Mouse (Mus musculus): ENCODE results near the gene Rngtt. TPM values are rescaled to one million over a fixed set of nuclear protein-coding genes. Genes with fewer than 3 reads are reported as not detected.
A peak's percentile ranks its signal among the peaks of the same experiment; 100 is the strongest.

Gene Rngtt
- polyA plus RNA-seq (2015; fragmentation: Nextera tagmentation; extraction: Ambion mirVana): 22.9 and 27.8 TPM in 2 replicates

GRCm38 (mm10) chr4:33309764-33310757, at the start of gene Rngtt:
Gene Rngtt, plus strand, starts transcription at chr4:33310311.
- peak within 1 kb of the TSS; percentile 86 for H3K4me3 ChIP-seq (ENCODE audit: low read depth, low read length)
- H3K36me3 ChIP-seq (ENCODE audit: control insufficient read depth, insufficient read depth, low read length): no peaks in the 10 kb centered on the region
- peaks cover 15% of the 10 kb centered on the region for H3K4me1 ChIP-seq (ENCODE audit: control insufficient read depth, insufficient read depth, low read length)
- no peaks in the 10 kb centered on the region for H3K27me3 ChIP-seq (ENCODE audit: control insufficient read depth, insufficient read depth, low read depth, low read length)
- H3K9ac ChIP-seq (ENCODE audit: low read depth, low read length): peak within 1 kb of the TSS; percentile 77
- peak within 1 kb of the TSS; percentile 71 for H3K27ac ChIP-seq (ENCODE audit: low read length)
- ATAC-seq: peak; percentile 95
- WGBS: 4% methylated on average over 58 of the region's 60 CpGs
- peak within 1 kb of the TSS; percentile 91 for H3K4me2 ChIP-seq (ENCODE audit: low read length)
- H3K9me3 ChIP-seq (replicated peaks; ENCODE audit: control insufficient read depth, low read length, poor library complexity, severe bottlenecking): no peaks in the 10 kb centered on the region

GRCm38 (mm10) chr4:33260311-33260710, 49.8 kb upstream of the Rngtt start:
- Histone ChIP-seq H3K4me2 (ENCODE audit: low read length) (no peak overlapping the region), H3K27ac (ENCODE audit: low read length) (no peak overlapping the region), H3K9me3 (replicated peaks; ENCODE audit: control insufficient read depth, low read length, poor library complexity, severe bottlenecking) (no peaks in the 10 kb centered on the region), H3K9ac (ENCODE audit: low read depth, low read length) (no peak overlapping the region), H3K4me3 (ENCODE audit: low read depth, low read length) (no peak overlapping the region), H3K36me3 (ENCODE audit: control insufficient read depth, insufficient read depth, low read length) (no peaks in the 10 kb centered on the region), H3K27me3 (ENCODE audit: control insufficient read depth, insufficient read depth, low read depth, low read length) (no peaks in the 10 kb centered on the region), H3K4me1 (ENCODE audit: control insufficient read depth, insufficient read depth, low read length) (no peaks in the 10 kb centered on the region)
- no peak for ATAC-seq

DNA sequence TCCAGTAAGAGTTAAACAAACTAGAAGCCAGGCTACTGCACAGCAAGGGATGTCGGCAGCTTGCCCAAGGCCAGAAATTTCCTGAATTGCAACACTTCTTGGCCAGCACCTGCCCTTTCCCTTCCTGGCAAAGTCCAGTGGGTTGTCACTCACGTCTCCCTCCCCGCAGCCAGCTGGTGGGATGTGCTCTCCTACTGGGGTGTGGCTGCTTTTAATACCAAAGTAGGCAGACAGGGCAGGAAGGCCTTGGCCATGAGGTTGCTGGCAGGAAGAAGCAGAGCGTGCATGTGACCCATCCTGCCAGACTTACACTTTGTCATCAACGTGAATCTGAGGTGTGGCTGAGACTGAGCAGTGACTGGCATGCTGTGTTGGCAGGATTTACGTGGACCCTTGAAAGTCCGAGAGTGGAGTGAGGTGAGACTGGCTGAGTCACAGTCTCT, 48.8 kb upstream of the Rngtt start:
- no peaks in the 10 kb centered on the region for H3K27me3 ChIP-seq (ENCODE audit: control insufficient read depth, insufficient read depth, low read depth, low read length)
- WGBS: 69% methylated on average over 7 of the region's 7 CpGs
- no peak overlapping the region for H3K27ac ChIP-seq (ENCODE audit: low read length)

GRCm38 (mm10) chr4:33262897-33263296, 47.2 kb upstream of the Rngtt start:
- Histone ChIP-seq H3K27ac (ENCODE audit: low read length) (no peak overlapping the region), H3K4me3 (ENCODE audit: low read depth, low read length) (no peak overlapping the region), H3K9me3 (replicated peaks; ENCODE audit: control insufficient read depth, low read length, poor library complexity, severe bottlenecking) (no peaks in the 10 kb centered on the region), H3K27me3 (ENCODE audit: control insufficient read depth, insufficient read depth, low read depth, low read length) (no peaks in the 10 kb centered on the region), H3K36me3 (ENCODE audit: control insufficient read depth, insufficient read depth, low read length) (no peaks in the 10 kb centered on the region), H3K4me1 (ENCODE audit: control insufficient read depth, insufficient read depth, low read length) (no peaks in the 10 kb centered on the region), H3K4me2 (ENCODE audit: low read length) (no peak overlapping the region), H3K9ac (ENCODE audit: low read depth, low read length) (no peak overlapping the region)
- no peak for ATAC-seq
- WGBS: 74% methylated on average over 1 of the region's 1 CpGs

More for the DNA sequence above, 48.8 kb upstream of the Rngtt start:
- Histone ChIP-seq H3K4me2 (ENCODE audit: low read length) (no peak overlapping the region), H3K4me3 (ENCODE audit: low read depth, low read length) (no peak overlapping the region), H3K36me3 (ENCODE audit: control insufficient read depth, insufficient read depth, low read length) (no peaks in the 10 kb centered on the region), H3K4me1 (ENCODE audit: control insufficient read depth, insufficient read depth, low read length) (no peaks in the 10 kb centered on the region), H3K9ac (ENCODE audit: low read depth, low read length) (no peak overlapping the region), H3K9me3 (replicated peaks; ENCODE audit: control insufficient read depth, low read length, poor library complexity, severe bottlenecking) (no peaks in the 10 kb centered on the region)
- ATAC-seq: no peak; the same call in 1 of the 2 replicates

DNA sequence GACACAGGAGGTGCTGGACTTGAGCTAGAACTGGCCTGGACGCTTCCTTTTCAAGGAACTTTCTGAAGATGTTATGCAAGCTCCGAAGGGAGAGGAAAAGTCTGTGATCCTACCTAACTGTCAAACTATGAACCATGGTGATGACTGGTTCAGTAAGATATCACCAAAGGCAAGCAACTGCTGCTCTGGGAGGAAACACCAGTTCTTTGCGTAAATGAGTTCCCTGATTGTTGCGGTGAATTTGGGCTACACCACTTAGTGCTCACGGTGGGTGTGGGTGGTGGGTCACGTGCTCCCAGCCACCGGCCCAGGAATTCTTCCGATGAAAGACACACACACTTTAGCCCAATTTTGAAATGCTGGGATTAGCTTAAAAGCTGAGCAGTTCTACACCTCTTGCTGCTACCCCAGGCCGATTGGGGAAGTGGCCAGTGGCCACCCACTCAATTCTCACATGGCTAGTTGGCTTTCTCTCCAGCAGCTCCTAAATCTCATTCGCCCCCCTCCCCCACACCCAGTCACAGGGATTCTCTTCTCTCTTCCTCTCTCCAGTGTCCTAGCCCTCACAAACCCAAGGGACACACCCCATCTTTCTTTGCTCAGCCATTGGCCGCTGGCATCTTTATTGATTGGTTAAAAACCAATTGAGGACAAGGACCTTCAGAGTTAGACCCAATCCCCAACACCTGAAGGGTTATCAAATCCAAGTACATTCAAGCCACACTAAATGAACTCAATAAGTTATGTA, 45.0 kb upstream of the Rngtt start:
- no peak overlapping the region for H3K9ac ChIP-seq (ENCODE audit: low read depth, low read length)
- no peaks in the 10 kb centered on the region for H3K9me3 ChIP-seq (replicated peaks; ENCODE audit: control insufficient read depth, low read length, poor library complexity, severe bottlenecking)
- no peak overlapping the region for H3K4me3 ChIP-seq (ENCODE audit: low read depth, low read length)
- 88% methylated on average over 11 of the region's 11 CpGs for WGBS
- H3K27me3 ChIP-seq (ENCODE audit: control insufficient read depth, insufficient read depth, low read depth, low read length): no peaks in the 10 kb centered on the region
- ATAC-seq: no peak
- no peaks in the 10 kb centered on the region for H3K4me1 ChIP-seq (ENCODE audit: control insufficient read depth, insufficient read depth, low read length)
- no peaks in the 10 kb centered on the region for H3K36me3 ChIP-seq (ENCODE audit: control insufficient read depth, insufficient read depth, low read length)
- H3K27ac ChIP-seq (ENCODE audit: low read length): no peak overlapping the region
- no peak overlapping the region for H3K4me2 ChIP-seq (ENCODE audit: low read length)

DNA sequence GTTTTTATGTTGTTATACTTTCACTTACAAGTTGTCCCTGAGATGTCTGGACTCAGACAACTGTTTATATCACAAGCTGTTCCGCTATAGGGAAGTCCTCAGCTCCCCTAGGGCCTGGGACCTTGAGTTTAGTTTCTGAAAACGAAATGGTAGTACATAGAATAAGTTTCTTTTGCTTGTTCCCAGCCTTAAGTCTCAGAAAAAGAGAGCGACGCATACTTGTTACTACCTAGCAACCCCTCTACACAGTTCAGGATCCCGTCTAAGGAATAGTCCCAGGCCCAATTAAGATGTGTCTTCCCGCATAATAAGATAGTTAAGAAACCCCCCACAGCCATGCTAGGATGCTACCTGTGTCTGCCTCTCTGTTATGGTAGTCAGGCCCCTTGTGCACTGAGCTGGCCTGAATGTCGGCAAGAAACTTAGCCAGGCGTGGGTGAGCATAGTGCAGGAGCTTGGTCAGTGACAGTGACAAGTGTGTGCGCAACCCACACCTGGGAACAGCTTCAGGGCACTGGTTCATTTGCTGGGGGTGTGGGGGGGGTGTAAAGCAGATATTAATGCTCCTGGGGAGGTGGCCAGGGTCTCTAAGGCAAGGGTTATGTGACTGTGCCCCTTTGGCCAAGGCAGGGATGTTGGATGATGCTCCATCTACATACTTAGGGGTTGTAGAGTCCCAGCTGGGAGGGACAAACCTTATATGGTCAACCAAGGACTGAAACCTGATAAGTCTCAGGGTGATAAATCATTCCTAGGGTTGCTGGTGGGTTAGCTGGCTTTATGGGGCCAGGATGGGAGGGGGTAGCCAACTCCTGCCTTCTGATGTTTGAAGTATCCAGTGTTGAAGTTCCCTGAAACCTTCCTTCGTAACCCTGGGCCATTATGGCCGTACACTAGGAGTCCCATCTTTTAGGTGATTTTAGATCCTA, 39.5 kb upstream of the Rngtt start:
- 82% methylated on average over 11 of the region's 11 CpGs for WGBS
- H3K4me2 ChIP-seq (ENCODE audit: low read length): no peak overlapping the region

GRCm38 (mm10) chr4:33273437-33273836, 36.7 kb upstream of the Rngtt start:
- Histone ChIP-seq H3K9ac (ENCODE audit: low read depth, low read length) (no peak overlapping the region), H3K9me3 (replicated peaks; ENCODE audit: control insufficient read depth, low read length, poor library complexity, severe bottlenecking) (no peaks in the 10 kb centered on the region), H3K27ac (ENCODE audit: low read length) (no peak overlapping the region), H3K4me1 (ENCODE audit: control insufficient read depth, insufficient read depth, low read length) (no peaks in the 10 kb centered on the region), H3K4me2 (ENCODE audit: low read length) (no peak overlapping the region), H3K36me3 (ENCODE audit: control insufficient read depth, insufficient read depth, low read length) (no peaks in the 10 kb centered on the region), H3K4me3 (ENCODE audit: low read depth, low read length) (no peak overlapping the region), H3K27me3 (ENCODE audit: control insufficient read depth, insufficient read depth, low read depth, low read length) (no peaks in the 10 kb centered on the region)
- 89% methylated on average over 3 of the region's 3 CpGs for WGBS
- no peak for ATAC-seq

More for the DNA sequence above, 39.5 kb upstream of the Rngtt start:
- Histone ChIP-seq H3K9ac (ENCODE audit: low read depth, low read length) (no peak overlapping the region), H3K27me3 (ENCODE audit: control insufficient read depth, insufficient read depth, low read depth, low read length) (no peaks in the 10 kb centered on the region), H3K27ac (ENCODE audit: low read length) (no peak overlapping the region), H3K4me3 (ENCODE audit: low read depth, low read length) (no peak overlapping the region), H3K9me3 (replicated peaks; ENCODE audit: control insufficient read depth, low read length, poor library complexity, severe bottlenecking) (no peaks in the 10 kb centered on the region), H3K4me1 (ENCODE audit: control insufficient read depth, insufficient read depth, low read length) (no peaks in the 10 kb centered on the region), H3K36me3 (ENCODE audit: control insufficient read depth, insufficient read depth, low read length) (no peaks in the 10 kb centered on the region)
- no peak for ATAC-seq

GRCm38 (mm10) chr4:33281891-33282685, 28.0 kb upstream of the Rngtt start:
- H3K9me3 ChIP-seq (replicated peaks; ENCODE audit: control insufficient read depth, low read length, poor library complexity, severe bottlenecking): no peaks in the 10 kb centered on the region
- no peak overlapping the region for H3K9ac ChIP-seq (ENCODE audit: low read depth, low read length)
- no peak overlapping the region for H3K4me2 ChIP-seq (ENCODE audit: low read length)
- H3K27ac ChIP-seq (ENCODE audit: low read length): no peak overlapping the region
- no peak for ATAC-seq
- no peaks in the 10 kb centered on the region for H3K36me3 ChIP-seq (ENCODE audit: control insufficient read depth, insufficient read depth, low read length)
- no peaks in the 10 kb centered on the region for H3K27me3 ChIP-seq (ENCODE audit: control insufficient read depth, insufficient read depth, low read depth, low read length)
- H3K4me1 ChIP-seq (ENCODE audit: control insufficient read depth, insufficient read depth, low read length): no peaks in the 10 kb centered on the region
- WGBS: 87% methylated on average over 3 of the region's 3 CpGs
- no peak overlapping the region for H3K4me3 ChIP-seq (ENCODE audit: low read depth, low read length)
